Mouse (Mus musculus): ENCODE measurements around the gene Camsap3.
"Not testable (repeated sequence)": the region's sequence is repeated elsewhere in the genome, so short reads cannot be mapped to it uniquely, and the experiment has no call there.

The Camsap3 gene

DNA sequence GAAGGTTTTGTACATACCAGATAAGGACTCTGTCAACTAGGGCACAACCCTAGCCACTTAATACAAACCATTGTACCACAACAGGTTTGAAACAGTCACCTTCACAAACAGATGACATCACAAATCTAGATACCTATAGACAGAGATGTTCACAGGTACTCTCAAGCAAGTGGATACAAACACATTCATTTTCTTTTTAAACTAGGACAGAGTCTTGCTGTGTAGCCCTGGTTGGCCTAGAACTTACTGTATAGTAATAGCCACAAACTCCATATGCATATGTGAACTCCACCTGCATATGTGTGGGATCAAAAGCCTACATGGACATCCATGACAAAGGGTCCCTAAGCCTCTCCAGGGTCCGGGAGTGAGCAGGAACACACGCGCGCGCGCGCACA is at the start of gene Camsap3:
TSS of gene Camsap3 (plus strand) at position 301 of the 398 bp plus-strand sequence.
- no peak for DNase-seq (ENCODE audit: low spot score in 2 of 2)

DNA sequence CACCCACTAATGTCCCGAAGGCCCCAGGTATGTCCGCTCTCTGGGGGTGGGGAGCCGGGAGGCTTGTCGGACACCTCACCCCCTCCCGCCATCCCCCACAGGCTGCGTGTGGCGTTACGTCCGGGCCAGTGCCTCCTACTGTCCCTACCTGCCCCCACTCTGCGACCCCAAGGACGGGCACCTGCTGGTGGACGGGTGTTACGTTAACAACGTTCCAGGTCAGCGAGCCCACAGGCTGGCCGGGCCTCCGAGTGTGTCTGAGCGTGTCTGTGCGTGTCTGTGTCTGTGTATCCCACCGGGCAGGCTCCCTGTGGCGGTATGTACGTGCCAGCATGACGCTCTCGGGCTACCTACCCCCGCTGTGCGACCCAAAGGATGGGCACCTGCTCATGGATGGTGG is 49.4 kb upstream of the Camsap3 start:
- DNase-seq (ENCODE audit: low spot score in 2 of 2) = no peak

DNA sequence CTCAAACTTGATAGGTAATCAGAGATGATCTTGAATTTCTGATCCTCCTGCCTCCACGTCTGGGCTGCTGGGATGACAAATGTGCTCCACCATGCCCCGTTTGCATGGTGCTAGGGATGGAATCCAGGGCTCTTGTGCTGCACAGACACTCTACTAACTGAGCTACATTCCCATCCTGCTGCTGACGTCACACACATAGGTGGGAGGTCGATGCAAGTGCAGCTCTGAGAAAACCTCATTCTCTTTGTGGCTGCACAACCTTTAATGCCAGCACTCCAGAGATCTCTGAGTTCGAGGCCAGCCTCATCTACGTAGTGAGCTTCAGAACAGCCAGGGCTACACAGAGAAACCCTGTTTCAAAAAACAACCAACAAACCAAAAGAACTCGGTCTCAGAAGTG is 47.9 kb upstream of the Camsap3 start:
- DNase-seq (ENCODE audit: low spot score in 2 of 2) = no peak

DNA sequence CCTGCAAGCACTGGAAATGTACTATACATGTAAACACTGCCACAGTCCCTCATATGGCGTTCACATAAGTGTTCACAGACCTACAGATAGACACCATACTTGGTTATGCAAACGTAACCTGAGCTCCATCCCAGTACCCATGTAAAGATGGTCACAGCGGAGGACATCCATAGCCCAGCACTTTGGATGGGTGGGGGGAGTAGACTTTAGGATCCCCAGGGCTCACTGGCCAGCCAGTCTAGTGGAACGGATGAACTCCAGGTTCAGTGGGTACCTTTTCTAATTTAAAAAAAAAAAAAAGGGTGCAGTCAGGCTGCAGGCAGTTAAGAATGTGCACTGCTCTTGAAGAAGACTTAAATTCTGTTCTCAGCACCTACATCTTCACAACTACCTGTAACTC is 47.0 kb upstream of the Camsap3 start:
- DNase-seq (ENCODE audit: low spot score in 2 of 2) = no peak

DNA sequence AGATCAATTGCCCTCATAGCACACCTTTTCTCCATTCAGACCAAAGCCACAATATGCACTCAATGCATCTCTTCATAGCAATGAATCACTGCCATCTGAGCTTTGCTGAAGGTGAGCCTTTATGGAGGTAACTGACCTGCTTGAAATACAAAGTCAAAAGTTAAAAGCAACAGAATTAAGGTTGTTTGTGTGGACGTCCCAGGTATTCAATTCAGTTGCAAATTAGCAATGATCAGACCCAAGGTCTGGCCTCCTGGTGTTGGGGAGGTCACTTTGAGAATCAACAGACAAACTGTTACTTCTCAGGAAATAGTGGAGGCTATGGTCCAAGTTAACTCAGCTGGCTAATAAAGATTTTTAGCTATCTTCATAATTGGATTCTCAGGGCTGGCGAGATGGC is 40.6 kb upstream of the Camsap3 start:
- DNase-seq (ENCODE audit: low spot score in 2 of 2) = no peak

- DNase-seq (ENCODE audit: low spot score in 2 of 2) = no peak
These were observed 34.9 kb upstream of the Camsap3 start for GRCm38 (mm10) chr8:3552240-3552639.

DNA sequence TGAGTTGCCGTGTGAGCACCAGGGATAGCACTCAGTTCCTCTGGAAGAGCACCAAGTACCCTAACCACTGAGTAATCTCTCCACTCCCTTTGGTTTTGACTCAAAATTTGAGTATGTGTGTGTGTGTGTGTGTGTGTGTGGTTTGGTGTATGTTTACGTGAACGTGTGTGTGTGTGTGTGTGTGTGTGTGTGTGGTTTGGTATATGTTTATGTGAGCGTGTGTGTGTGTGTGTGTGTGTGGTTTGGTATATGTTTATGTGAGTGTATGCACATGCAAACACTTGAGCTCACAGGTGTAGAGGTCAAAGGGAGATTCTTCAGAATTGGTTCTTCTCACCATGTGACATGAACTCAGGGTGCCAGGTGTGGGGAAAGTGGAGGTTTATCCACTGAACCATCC is 31.0 kb upstream of the Camsap3 start:
- no peak for DNase-seq (ENCODE audit: low spot score in 2 of 2)

- no peak for DNase-seq (ENCODE audit: low spot score in 2 of 2)
These were observed 19.3 kb upstream of the Camsap3 start, which contains the start of gene C330021F23Rik for GRCm38 (mm10) chr8:3567641-3568371. Gene C330021F23Rik (plus strand): TSS chr8:3567990.

- no peak for DNase-seq (ENCODE audit: low spot score in 2 of 2)
These were observed 18.7 kb upstream of the Camsap3 start for GRCm38 (mm10) chr8:3568378-3568777.

DNA sequence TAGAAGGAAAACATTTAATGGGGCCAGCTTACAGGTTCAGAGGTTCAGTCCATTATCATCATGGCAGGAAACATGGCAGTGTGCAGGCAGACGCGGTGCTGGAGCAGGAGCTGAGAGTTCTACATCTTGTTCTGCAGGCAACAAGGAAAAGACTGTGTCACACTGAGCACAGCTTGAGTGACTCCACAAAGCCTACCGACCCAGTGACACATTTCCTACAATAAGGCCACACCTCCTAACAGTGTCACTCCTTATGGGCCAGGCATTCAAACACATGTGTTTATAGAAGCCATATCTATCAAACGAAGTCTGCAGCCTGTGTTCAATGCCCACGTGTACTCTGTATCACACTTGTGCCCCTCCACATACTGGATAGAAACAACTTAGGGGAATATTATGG is 17.3 kb upstream of the Camsap3 start:
- no peak for DNase-seq (ENCODE audit: low spot score in 2 of 2)

DNA sequence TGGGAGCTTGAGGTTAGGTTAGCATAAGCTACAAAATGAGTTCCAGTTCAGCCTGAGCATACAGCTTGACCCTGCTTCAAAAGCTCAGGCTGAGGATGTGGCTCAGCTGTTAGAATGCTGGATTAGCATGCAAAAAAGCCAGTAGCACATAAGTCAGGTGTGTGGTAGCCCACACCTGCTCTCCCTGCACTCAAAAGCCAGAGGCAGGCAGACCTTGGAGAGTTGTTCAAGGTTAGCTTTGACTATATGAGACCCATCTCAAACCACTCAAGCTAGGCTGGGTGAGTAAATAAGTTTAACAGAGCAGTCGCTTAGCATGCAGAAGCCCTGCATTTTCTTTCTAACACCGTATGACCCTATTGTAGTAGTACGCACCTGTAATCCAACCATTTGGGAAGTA is 12.5 kb upstream of the Camsap3 start:
- DNase-seq (ENCODE audit: low spot score in 2 of 2) = no peak

GRCm38 (mm10) chr8:3576211-3576960 is 10.7 kb upstream of the Camsap3 start:
- DNase-seq (ENCODE audit: low spot score in 2 of 2) = no peak

DNA sequence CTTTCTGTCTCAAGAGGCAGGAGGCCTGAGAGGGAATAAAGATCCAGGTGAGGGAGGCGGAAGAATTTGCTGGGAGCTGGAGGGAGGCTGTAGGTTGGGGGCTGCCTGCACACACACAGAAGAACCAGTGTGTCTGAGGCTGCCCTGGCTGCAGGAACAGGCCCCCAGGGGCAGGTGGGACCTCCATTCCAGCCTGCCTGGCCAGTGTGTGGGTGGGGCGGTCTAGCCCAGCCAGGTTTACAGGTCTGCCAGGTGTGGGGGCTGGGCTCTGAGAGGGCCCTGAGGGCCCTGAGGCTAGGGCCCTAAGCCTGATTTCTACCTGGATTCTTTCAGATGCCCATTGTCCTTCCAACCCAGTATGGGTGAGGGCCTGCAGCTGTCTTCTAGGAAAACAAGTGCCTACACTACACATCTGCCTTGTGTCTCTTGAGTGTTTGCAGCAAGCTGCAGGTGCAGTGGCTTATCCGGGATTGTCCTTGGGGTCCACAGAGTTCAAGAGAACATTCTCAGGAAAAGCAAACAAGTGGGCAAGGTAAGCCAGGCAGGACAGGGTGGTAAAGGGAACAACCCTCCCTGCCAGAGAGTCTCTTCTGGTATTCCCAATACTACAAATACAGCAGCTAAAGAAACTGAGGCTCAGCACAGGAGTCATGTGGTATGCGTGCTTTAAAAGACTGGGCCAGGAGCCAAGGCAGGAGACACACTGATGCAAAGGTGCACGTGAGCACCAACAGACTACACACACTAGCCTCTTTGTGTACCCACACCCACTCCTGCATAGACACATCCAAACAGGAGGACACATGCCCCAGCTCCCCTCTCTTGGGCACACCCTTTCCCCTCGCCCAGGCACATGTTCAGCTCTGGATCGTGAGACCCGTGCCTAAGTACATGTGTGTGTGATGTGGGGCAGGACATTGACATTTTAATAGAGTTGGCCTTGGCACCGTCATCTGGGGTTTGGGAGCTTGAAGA is 7.4 kb upstream of the Camsap3 start:
- no peak for DNase-seq (ENCODE audit: low spot score in 2 of 2)

GRCm38 (mm10) chr8:3581961-3582360 is 5.1 kb upstream of the Camsap3 start:
- DNase-seq (ENCODE audit: low spot score in 2 of 2) = not testable (repeated sequence)

- no peak for DNase-seq (ENCODE audit: low spot score in 2 of 2)
These were observed 641 bp upstream of the Camsap3 start for GRCm38 (mm10) chr8:3586452-3586851.

- DNase-seq (ENCODE audit: low spot score in 2 of 2) = peak; percentile 38 to 71
These were observed 531 bp downstream of the Camsap3 start for GRCm38 (mm10) chr8:3587391-3588257.

DNA sequence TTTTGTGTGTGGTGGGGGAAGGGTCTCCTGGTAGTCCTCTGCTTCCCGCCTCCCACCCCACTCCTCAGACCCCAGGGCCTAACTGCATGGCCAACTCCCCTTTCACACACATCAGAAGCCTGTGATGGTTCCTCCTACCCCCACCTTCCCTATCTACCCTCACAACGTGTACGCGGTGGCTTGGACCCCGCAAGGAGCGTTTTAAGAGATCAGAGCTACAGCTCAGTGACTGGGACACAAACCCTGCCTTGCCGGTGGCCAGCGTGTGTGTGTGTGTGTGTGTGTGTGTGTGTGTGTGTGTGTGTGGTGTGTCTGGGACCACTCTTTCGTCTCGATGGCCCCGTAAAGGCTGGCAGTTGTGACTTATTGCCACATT is 1.2 kb downstream of the Camsap3 start:
- DNase-seq (ENCODE audit: low spot score in 2 of 2) = no peak

DNA sequence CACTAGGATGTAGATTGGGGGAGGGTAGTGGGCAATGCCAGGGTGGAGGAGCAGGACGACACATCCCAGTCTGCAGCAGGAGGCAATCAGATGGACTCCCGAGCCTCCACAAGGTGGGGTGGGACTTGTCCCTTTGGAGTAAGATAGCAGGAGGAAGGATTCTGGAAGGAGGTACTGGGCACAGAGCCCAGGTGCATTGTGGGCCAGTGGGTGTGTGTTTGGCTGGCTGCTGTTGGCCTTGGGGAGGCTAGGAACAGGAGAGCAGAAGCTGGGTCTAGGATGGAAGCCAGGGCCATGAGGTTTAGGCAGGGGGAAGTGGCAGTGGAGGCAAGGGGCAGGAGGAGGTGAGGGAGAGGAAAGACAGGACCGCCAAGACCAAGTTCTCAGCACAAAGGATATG is 6.4 kb downstream of the Camsap3 start:
- DNase-seq (ENCODE audit: low spot score in 2 of 2) = no peak

DNA sequence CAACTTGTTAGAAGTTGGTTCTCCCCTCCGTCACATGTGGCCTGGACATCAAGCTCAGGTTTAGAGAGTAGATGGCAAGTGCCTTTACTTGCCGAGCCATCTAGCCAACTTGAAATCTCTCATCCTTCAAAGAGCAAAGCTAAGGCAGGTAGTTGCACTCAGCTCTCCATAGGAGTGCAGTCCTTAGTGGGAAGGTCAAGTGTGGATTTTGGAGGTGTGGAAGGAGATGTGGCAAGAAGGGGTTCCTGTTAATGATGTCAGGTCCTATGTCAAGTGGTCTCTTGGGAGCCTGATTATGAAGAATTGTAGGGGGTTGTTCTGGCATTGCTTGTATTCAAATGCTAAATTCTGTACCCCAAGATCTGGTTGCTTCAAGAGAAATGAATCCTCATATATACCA is 7.4 kb downstream of the Camsap3 start:
- DNase-seq (ENCODE audit: low spot score in 2 of 2) = no peak

DNA sequence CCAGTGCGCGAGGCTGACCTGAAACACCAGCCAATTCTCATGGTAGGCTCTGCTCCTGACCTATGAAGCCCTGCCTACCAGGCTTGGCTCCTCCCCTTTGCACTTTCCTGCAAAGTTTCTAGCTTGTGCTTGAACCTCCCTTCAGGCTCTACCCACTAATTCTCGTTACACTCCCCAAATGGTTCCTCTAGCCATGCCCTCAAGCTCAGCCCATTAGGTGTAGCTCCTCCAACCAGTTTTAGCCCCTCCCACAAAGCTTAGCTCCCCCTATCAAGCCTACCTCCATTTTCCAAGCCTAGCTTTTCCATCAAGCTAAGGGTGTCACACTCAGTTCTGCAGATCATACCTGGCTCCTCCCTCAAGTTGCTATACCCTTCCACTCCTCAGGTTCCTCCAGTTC is 11.0 kb downstream of the Camsap3 start:
- no peak for DNase-seq (ENCODE audit: low spot score in 2 of 2)

- DNase-seq (ENCODE audit: low spot score in 2 of 2) = no peak
These were observed 12.1 kb downstream of the Camsap3 start for GRCm38 (mm10) chr8:3599219-3599618.

Data from frontal cortex, postnatal 14 days (tissue).